Mouse (Mus musculus) heart, postnatal 36 days (tissue): Measurements from ENCODE around the gene Kpna2. TPM values are rescaled to one million over a fixed set of nuclear protein-coding genes. Genes with fewer than 3 reads are reported as not detected.
"Not testable (repeated sequence)": the region's sequence is repeated elsewhere in the genome, so short reads cannot be mapped to it uniquely, and the experiment has no call there.

Source experiments
- DNase-seq, 2 experiments: peaks; one replicate each; pipeline ENCODE4 v3.0.0; 2021 to 2022
- intact Hi-C: fragments of 180-260 bp; cut with DNase I; formaldehyde crosslinking; loops from one replicate; pipeline ENCODE4 v1.15.1; 2025
- total RNA-seq, 2 experiments: library from RNA; stranded (reverse); gene quantifications; 2 replicates each; pipeline ENCODE4 v1.2.3; 2021

Kpna2 gene
- total RNA-seq, 2 experiments from 2014 or later: 60.8 to 67.1 TPM

DNA sequence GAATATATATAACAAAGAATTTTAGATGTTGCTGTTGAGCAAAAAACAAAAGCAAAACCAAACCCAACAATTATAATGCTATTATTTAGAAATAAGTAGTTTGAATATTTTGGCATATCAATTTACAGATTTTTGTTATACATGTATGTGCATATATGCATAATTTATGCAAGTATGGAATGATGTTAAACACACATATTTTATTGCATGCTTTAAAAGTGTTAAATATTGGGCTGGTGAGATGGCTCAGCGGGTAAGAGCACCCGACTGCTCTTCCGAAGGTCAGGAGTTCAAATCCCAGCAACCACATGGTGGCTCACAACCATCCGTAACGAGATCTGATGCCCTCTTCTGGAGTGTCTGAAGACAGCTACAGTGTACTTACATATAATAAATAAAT lies 20.4 kb upstream of the Kpna2 start:
- DNase-seq, intact Hi-C loops: not testable (repeated sequence)

DNA sequence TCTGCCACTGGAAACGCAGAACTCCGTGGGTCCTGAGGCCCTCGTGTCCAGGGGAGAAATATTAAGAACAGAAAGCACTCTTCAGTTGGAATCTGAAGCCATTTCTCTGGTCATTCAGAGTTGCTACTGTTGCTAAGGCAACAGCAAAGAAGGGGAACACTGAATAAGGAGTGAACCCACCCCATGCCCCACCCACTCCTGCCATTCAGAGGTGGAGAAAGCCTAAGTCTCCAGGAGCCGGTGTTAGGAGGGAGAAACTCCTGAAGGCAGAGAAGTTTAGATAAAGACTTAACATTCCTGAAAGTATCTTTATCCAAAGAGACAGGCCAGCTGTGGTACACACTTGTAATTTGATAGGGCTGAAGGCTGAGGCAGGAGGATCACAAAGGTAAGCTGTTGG lies 20.0 kb upstream of the Kpna2 start:
- intact Hi-C loops: no loop called here
- no peak for DNase-seq

DNA sequence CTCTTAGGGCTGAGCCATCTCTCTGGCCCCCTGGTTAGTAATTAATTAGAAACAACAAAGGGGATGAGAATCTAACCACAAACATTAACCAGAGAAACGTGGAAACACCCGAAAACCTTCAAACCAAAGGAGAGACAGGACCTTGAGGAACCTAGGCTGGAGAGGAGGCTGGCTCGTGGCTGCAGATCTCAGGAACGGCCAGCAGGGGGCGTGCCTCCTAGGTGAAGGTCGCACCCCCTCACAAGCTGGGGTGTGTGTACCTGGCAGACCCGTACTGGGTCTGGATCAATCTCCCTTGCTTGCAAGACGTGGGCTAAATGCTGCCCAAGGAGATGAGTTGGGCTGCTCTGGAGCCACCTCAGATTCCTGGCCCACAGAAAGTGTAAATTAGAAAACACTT lies 19.3 kb upstream of the Kpna2 start:
- intact Hi-C loops: no loop called here
- no peak for DNase-seq

DNA sequence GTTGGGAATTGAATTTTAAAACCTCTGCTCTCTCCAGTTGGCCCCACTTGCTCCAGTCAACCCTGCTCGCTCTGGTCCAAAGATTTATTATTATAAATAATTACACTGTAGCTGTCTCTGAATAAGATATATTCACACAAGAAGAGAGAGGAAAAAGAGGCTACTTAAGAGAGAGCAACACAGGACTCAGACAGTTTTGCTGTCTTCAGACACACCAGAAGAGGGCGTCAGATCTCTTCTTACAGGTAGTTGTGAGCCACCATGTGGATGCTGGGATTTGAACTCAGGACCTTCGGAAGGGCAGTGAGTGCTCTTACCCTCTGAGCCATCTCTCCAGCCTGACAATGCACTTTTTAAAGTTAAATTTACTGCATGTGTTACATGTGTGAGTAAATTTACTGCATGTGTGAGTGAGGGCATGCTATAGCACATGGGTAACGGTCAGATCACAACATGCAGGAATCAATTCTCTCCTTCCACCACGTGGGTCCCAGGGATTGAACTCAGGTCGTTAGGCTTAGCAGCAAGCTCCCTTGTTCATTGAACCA lies 18.1 kb upstream of the Kpna2 start:
- intact Hi-C loops: no loop called here
- DNase-seq: no peak

DNA sequence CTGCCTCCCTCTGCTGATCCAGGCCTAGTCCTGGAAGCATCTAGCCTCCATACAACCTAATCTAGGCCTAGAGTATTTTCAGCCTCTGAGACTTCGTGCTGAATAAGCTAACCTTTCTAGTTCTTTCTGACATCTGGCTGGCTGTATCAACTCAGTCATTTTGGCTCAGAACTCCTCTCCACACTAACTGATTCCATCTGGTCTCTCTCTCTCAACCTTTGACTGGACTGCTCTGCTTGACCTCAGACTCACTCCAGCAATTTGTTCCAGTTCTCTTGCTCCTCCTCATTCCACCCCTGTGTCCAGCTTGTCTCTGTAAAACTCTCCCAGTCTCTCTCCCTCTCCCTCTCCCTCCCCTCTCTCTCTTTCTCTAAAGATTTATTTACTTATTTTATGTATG lies 17.6 kb upstream of the Kpna2 start:
- intact Hi-C loops: no loop called here
- no peak for DNase-seq

DNA sequence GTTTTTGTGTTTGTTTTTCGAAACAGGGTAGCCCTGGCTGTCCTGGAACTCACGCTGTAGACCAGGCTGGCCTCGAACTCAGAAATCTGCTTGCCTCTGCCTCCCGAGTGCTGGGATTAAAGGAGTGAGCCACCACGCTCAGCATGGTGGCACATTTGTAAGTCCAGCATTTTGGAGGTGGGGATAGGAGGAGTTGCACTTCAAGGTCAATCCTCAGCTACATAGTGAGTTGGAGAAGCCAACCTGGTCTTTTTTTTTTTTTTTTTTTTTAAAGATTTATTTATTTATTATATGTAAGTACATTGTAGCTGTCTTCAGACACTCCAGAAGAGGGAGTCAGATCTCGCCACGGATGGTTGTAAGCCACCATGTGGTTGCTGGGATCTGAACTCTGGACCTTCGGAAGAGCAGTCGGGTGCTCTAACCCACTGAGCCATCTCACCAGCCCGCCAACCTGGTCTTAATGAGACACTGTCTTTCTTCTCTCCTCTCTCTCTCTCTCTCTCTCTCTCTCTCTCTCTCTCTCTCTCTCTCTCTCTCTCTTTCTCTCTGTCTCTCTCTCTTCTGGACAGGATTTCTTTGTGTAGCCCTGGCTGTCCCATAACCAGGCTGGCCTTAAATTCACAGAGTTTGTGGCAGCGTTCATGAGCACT lies 16.3 kb upstream of the Kpna2 start:
- intact Hi-C loops: not testable (repeated sequence)

DNA sequence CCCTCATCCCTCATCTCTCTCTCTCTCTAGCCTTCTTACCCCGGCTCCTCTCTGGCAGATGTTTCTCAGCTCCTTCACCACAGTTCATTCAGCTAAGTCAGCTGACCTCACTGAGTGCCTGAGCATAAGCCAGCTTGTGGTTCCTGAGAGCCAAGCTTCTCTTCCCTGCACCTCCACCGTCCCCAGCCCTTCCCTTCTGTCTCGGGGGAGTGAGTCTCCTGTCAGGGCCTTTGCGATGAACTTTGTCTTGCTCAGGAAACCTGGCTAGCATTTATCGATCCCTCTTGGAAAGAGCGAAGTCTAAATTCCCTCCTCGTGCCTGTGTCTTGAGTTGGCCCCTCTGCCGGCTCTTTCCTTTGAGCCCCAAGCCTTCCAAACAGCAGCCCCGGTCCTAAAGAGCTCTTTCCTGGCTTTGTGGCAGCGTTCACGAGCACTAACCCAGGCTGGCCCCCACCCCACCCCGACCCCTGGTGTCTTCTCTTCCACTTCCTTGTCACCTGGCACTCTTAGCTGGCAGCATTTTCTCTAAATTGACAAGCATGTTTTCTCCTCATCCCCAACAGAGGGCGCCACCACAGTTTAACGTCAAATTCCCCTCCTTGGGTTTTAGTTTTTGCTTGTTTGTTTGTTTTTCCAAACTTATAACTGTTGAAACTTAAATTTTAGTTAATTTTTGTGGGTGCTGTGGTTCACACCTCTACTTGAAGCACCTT lies 15.4 kb upstream of the Kpna2 start:
- intact Hi-C loops: no loop called here
- DNase-seq: peak; percentile 24 to 44

More for the DNA sequence above, 16.3 kb upstream of the Kpna2 start:
- DNase-seq: not testable (repeated sequence)

DNA sequence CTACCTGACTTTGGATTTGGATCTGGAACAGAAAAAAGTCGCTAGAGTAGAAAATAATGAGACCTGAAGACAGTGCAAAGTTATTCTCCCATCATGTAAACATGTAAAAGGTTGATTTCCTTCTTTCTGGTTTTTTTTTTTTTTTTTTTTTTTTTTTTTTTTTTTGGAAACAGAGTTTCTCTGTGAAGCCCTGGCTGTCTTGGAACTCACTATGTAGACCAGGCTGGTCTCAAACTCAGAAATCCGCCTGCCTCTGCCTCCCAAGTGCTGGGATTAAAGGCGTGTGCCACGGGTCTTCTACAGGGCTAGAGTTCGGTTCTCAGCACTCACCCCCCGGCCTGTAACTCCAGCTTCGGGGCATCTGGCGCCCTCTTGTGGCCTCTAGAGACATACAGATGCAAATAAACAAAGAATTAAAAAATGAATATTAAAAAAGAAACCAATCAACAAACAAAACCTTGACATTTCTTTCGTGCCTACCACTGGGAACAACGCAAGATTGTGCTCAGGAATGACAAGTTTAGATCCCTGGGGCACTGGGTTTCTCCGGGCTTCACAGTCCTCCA lies 14.8 kb upstream of the Kpna2 start:
- no peak for DNase-seq
- intact Hi-C loops: no loop called here

DNA sequence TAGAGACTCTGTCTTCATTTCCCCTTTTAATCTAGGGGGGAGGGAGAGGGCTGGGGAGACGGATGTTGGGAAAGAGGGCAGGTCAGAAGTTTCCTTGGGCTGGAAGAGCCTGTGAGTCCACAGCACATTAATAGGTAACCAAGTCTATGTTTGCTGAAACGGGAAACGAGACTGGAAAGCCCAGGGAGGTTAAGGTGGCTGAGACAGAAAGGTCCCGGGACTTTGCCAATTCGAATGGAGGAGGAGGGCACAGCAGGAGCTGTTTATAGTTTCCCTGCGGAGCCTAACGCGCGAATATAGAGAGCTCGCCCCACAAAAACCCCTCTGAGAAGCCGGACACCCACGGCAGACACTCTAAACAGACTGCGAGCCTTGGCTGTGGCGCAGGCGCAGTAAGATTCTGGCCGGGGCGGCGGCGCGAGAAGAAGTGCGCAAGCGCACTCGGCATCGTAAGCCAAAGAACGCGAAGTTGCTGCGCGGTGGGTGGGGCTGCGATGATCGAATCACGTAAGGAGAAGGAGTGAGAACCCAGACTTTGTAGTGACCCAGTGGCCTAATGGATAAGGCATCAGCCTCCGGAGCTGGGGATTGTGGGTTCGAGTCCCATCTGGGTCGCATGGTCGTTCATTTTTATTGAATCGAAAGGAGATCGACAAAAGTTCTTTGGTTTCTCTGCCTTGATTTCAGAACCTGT lies 13.1 kb upstream of the Kpna2 start:
- peak; percentile 100 for DNase-seq
- intact Hi-C loops: loop anchor here (1.0 kb wide), 1 partner anchor 10 kb away; no protein-coding TSS in a partner anchor

DNA sequence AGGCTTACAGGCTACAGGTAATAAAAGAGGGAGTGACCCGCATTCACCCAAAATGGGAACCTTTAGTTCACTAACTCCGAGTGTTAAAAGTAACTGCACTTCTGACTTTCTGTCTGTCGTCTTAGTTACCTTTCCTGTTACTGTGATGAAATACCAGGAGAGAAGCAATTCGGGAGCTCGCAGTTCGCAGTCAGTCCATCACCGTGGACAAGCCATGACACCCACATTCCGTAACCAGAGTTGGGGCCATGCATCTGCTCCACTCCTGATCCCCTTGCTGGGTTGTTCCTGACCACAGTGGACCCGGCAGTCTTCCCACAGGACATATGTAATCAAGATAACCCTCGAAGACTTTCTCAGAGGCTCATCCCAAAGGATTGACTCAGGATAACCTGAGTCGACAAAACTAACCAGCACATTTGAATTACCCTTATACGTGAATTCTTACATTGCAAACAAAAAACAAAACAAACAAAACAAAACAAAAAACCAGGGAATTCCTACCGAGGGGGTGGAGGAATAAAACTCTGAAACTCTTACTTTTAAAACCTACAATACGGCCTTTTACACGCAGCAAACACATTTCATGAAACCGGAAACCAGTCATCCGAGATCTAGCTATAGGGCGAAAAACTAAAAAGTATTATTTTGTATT lies 12.5 kb upstream of the Kpna2 start:
- intact Hi-C loops: no loop called here
- peak; percentile 32 to 37 for DNase-seq

DNA sequence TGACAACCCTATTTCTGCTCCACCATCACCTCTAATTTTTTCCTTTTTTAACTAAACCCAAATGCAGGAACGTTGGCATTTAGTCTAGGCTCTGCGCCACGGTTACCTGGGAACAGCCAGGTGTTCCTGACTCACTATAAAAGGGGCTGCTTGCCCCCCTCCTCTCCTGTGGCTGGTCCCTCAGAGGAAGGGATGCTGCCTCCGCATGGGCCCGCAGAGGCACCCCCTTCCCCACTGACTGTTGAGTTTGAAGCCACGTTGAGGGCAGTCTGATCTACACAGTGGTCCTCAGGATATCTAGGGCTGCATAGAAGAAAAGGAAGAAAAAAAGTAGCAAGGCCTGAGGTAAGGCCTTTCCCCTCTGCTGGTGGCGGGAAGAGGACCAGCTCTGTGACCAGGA lies 11.8 kb upstream of the Kpna2 start:
- intact Hi-C loops: no loop called here
- no peak for DNase-seq

DNA sequence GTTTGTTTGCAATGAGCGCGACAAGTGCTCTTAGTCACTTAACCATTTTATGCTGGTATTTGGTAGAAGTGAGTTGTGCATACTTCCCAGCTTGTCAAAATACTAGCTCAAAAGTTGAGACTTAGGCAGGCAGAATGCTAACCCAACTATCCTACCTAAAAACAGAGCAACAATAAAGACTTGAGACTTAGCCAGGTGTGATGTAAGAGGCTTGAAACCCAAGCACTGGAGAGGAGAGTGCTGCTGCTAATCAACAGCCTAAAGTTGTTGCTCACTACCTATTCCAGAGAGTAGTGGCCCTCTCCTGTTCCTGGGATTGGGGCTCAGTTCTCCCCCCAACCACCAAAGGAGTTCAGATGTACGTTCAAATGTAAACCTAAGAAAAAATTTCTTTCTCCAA lies 11.1 kb upstream of the Kpna2 start:
- DNase-seq: no peak
- intact Hi-C loops: no loop called here

DNA sequence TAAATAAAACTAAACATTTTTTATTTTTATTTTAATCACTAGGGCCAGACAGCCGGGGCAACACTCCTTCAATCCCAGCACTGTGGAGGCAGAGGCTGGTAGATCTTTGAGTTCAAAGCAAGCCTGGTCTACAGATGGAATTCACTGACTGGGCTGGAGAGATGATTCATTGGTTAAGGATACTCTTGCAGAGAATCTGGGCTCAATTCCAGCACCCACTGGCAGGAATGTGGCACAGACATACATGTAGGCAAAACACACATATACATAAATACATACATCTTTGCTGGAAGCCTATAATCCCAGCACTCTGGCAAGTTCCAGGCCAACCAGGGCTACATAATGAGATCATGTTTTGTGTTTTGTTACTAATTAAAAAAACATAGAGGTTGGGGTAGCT lies 6.2 kb upstream of the Kpna2 start:
- intact Hi-C loops: no loop called here
- no peak for DNase-seq

DNA sequence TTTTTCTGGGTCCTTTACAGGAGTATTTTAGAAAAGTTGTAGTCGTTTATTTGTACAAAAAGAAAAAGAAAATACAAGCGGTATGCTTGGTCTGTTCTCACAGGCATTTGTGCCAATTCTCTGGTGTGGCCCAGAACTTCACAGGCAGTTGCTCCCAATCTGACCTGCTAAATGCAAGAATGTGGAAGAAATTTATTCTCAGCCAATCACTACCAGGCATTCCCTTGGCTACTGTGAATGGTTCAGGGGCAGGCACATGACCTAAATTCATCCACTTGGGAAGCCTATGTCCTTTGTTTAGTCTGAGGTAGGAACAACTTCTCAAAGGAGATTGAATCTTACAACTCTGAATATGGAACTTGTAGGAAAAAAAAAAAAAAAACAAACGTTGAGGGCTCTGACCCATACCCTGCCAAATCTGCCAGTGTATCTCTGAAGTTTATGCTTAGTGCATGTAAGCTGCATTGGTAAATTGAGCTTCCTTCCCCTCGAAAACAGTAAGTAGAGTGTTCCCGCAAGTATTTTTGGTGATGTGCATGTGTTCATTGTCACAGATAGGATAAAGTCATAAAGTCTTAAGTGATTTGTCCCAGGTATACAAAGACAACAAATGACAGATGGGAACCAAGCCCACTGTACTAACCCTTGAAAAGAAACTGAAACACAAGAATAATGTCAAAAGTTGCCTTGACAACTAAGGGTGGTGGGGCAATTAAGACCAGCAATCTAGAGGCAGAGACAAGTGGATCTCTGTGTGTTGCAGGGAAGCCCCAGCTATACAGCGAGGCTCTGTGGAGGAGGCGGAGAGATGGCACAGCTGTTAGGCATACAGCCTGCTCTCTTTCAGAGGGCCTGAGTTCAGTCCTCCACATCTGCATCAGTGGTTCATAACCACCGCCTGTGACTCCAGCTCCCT lies 2.7 kb upstream of the Kpna2 start:
- no peak for DNase-seq
- intact Hi-C loops: loop anchor here (1.0 kb wide), 1 partner anchor 11 kb away; no protein-coding TSS in a partner anchor

DNA sequence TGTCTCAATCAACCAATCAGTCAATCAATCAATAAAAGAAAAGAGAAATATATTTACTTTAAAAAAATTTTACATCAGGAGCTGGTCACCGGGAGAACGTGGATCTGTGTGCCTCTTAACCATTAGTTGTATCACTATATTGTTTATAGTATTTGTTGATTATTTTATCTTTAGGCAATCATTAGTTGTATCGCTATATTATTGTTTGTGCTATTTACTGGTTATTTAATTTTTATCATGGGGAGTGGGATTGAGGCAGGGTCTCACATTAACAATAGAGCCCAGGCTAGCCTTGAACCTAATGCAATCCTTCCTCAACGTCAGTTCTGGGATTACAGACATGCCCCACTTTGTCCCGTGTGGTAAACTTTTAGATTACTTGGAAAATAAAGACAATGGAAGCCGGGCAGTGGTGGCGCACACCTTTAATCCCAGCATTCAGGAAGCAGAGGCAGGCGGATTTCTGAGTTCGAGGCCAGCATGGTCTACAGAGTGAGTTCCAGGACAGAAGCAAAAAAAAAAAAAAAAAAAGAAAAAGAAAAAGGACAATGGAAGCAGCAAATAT lies 690 bp upstream of the Kpna2 start:
- DNase-seq: no peak
- intact Hi-C loops: loop anchor here (1.0 kb wide), 1 partner anchor 44 kb away; no protein-coding TSS in a partner anchor

DNA sequence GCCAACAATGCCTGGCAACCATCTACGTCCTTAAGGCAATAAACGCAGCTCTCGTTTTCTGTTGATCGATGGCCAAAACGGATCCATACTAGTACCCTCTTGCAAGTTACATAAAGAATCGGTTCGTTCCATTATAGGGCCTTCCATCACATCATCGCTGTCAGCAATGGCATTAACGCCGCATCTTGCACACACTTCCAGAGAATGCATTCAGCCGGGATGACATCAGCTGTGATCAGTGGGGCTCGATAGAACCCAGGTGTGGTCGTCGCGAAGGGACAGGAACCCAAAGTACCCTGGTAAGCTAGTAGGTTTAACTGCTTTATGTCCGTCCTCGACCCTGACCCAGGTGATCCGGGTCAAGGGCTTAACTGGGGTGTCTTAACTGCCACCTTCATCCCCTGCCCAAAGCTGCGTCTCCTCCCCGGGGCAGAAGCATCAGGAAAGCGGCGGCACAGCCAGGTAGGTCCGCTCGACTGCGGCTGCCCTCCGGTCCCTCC lies 640 bp downstream of the Kpna2 start:
- intact Hi-C loops: loop anchor here (1.0 kb wide), 1 partner anchor 46 kb away; no protein-coding TSS in a partner anchor
- peak; percentile 28 to 33 for DNase-seq

DNA sequence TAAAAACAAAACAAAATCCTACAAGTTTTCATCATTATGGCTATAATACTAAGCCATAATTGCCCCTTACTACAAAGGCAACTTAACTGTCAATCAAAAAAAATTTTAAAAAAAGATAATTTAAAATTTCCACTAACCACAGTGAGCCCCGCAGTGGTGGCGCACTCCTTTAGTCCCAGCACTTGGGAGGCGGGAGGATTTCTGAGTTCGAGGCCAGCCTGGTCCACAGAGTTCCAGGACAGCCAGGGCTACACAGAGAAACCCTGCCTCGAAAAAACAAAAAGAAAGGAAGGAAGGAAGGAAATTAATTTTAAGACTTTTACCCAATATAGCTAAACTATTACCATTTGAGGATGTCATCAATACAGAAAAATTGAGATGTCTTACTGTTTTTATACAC lies 1.4 kb downstream of the Kpna2 start:
- intact Hi-C loops: no loop called here
- no peak for DNase-seq

DNA sequence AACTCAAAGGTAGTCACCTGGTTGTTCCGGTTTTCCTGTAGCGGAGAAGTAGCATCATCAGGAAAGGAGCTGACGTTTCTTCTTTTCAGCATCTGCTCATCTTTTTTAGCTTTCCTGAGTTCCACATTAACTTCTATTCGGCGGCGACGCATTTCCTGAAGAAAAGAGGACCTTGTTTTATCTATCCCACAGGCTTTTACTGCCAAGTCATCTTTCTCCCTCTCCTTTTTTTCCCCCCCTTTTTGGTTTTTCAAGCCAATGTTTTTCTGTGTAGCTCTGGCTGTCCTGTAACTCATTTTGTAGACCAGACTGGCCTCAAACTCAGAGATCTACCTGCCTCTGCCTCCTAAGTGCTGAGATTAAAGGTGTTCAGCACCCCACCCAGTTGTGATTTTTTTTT lies 2.8 kb downstream of the Kpna2 start:
- intact Hi-C loops, DNase-seq: not testable (repeated sequence)
